Mouse (Mus musculus): Measurements from ENCODE around the gene Adm.

The Adm gene

GRCm38 (mm10) chr7:110628611-110629354 is 1.3 kb downstream of the Adm start:
- intact Hi-C loops (cut with DNase I), result no loop called here

GRCm38 (mm10) chr7:110629892-110630666 is 2.6 kb downstream of the Adm start:
- intact Hi-C loops (cut with DNase I), result loop anchor here (1.0 to 10.0 kb wide), 3 partner anchors 82 to 343 kb away; no protein-coding TSS in a partner anchor

- intact Hi-C loops (cut with DNase I), result loop anchor here (10.0 kb wide), 1 partner anchor 197 kb away; no protein-coding TSS in a partner anchor
Measured at GRCm38 (mm10) chr7:110631136-110631888, 3.9 kb downstream of the Adm start.

GRCm38 (mm10) chr7:110635929-110636328 is 8.5 kb downstream of the Adm start:
- intact Hi-C loops (cut with DNase I), result loop anchor here (10.0 kb wide), 1 partner anchor 201 kb away; no protein-coding TSS in a partner anchor

- intact Hi-C loops (cut with DNase I), result loop anchor here (10.0 kb wide), 1 partner anchor 202 kb away; no protein-coding TSS in a partner anchor
Measured at GRCm38 (mm10) chr7:110636559-110636958, 9.1 kb downstream of the Adm start.

- intact Hi-C loops (cut with DNase I), result loop anchor here (10.0 kb wide), 1 partner anchor 204 kb away; no protein-coding TSS in a partner anchor
Measured at GRCm38 (mm10) chr7:110638305-110639110, 11.0 kb downstream of the Adm start.

- intact Hi-C loops (cut with DNase I), result loop anchor here (10.0 kb wide), 1 partner anchor 205 kb away; no protein-coding TSS in a partner anchor
Measured at GRCm38 (mm10) chr7:110639291-110639915, 11.9 kb downstream of the Adm start.

- intact Hi-C loops (cut with DNase I), result loop anchor here (10.0 kb wide), 1 partner anchor 205 kb away; no protein-coding TSS in a partner anchor
Measured at GRCm38 (mm10) chr7:110639958-110640357, 12.5 kb downstream of the Adm start.

GRCm38 (mm10) chr7:110645311-110645710 is 17.9 kb downstream of the Adm start:
- intact Hi-C loops (cut with DNase I), result no loop called here

GRCm38 (mm10) chr7:110645859-110646258 is 18.4 kb downstream of the Adm start:
- intact Hi-C loops (cut with DNase I), result no loop called here

- intact Hi-C loops (cut with DNase I), result no loop called here
Measured at GRCm38 (mm10) chr7:110646611-110647407, 19.3 kb downstream of the Adm start.

- intact Hi-C loops (cut with DNase I), result no loop called here
Measured at GRCm38 (mm10) chr7:110647559-110648454, 20.3 kb downstream of the Adm start.

GRCm38 (mm10) chr7:110648455-110649085 is 21.1 kb downstream of the Adm start:
- intact Hi-C loops (cut with DNase I), result no loop called here

- intact Hi-C loops (cut with DNase I), result no loop called here
Measured at GRCm38 (mm10) chr7:110649133-110649987, 21.9 kb downstream of the Adm start.

GRCm38 (mm10) chr7:110650491-110650890 is 23.0 kb downstream of the Adm start:
- intact Hi-C loops (cut with DNase I), result no loop called here

- intact Hi-C loops (cut with DNase I), result no loop called here
Measured at GRCm38 (mm10) chr7:110651091-110651490, 23.6 kb downstream of the Adm start.

GRCm38 (mm10) chr7:110655230-110655629 is 27.8 kb downstream of the Adm start:
- intact Hi-C loops (cut with DNase I), result loop anchor here (5.0 kb wide), 1 partner anchor 37 kb away; no protein-coding TSS in a partner anchor
